Comparison of ENCODE assay signal across 9 mouse cellular contexts in the genomic region with DNA sequence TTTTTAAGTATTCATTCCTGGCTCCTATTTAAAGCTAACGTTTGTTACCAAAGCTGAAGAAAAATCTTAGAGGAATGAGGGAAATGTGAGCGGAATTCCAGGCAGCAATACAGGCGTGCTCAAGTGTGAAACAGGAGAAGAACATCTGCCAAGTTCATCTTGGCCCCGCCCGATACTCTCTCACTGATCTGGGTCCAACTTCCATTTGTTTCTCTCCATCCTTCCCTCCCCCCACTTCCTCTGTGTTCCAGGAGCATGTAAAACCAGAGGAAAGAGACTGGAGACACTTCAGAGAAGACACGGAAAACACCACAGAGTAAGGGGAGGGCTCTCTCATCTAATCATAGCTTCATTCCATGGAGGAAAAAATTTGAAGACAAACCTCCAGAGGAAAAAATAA.
DNase-seq lines count a peak whose midpoint lies in the region; ATAC-seq and TF ChIP-seq lines count a peak whose summit lies in the region.
"Had no signal": no experiment of that assay in that cellular context is flagged by ENCODE, and none has a peak within 500 bp of the region (broad histone marks: within the 10 kb centered on the region; RNA-seq: fewer than 3 reads in every experiment).

No protein-coding gene starts in this region.

- H3K9me3 ChIP-seq in forebrain, embryonic 13.5 days (replicated peaks), result no peaks in the 10 kb centered on the region
- no peaks in the 10 kb centered on the region for H3K9me3 ChIP-seq in forebrain, embryonic 10.5 days
- H3K9me3 ChIP-seq in neural tube, embryonic 15.5 days (replicated peaks), result no peaks in the 10 kb centered on the region

- no peaks in the 10 kb centered on the region for H3K27me3 ChIP-seq in forebrain, embryonic 13.5 days
- H3K27me3 ChIP-seq in forebrain, embryonic 10.5 days (ENCODE audit: poor library complexity, severe bottlenecking), result no peaks in the 10 kb centered on the region
- H3K27me3 ChIP-seq in C2C12 (ENCODE audit: control insufficient read depth, insufficient read depth, insufficient read length), result no peaks in the 10 kb centered on the region
- no peaks in the 10 kb centered on the region for H3K27me3 ChIP-seq in neural tube, embryonic 15.5 days (replicated peaks)

- H3K4me2 ChIP-seq in forebrain, embryonic 13.5 days, result no peak overlapping the region
- H3K4me2 ChIP-seq in neural tube, embryonic 15.5 days, result no peak overlapping the region

- 62% methylated on average over 6 of the region's 6 CpGs for WGBS in forebrain, embryonic 13.5 days
- WGBS in forebrain, embryonic 10.5 days, result 82% methylated on average over 6 of the region's 6 CpGs
- WGBS in neural tube, embryonic 15.5 days, result 74% methylated on average over 6 of the region's 6 CpGs

- DNase-seq in forebrain, embryonic 10.5 days (ENCODE audit: extremely low spot score, low spot score), result no peak
- DNase-seq in heart, adult 9 months (ENCODE audit: low spot score in 2 of 2), result peak; percentile 39 to 43
- peak; percentile 19 for DNase-seq in left cerebral cortex, postnatal 4 days
- no peak for DNase-seq in adrenal gland, adult 18-20 months (ENCODE audit: low spot score in 2 of 2)
- no peak for DNase-seq in layer of hippocampus, adult 9-11 months

- no peak overlapping the region for H3ac ChIP-seq in C2C12 (ENCODE audit: control insufficient read depth, insufficient read length, low read depth)

- H3K27ac ChIP-seq in forebrain, embryonic 13.5 days, result no peak overlapping the region; the same call in 1 of the 2 replicates
- no peak overlapping the region for H3K27ac ChIP-seq in forebrain, embryonic 10.5 days
- H3K27ac ChIP-seq in neural tube, embryonic 15.5 days (replicated peaks), result no peak overlapping the region
- H3K27ac ChIP-seq: layer of hippocampus, adult 2 months had no signal

- H3K79me3 ChIP-seq in C2C12 (ENCODE audit: low read depth), result no peaks in the 10 kb centered on the region

- no peak overlapping the region for H3K9ac ChIP-seq in forebrain, embryonic 13.5 days
- no peak overlapping the region for H3K9ac ChIP-seq in neural tube, embryonic 15.5 days (replicated peaks)

- no peak overlapping the region for H3K4me3 ChIP-seq in forebrain, embryonic 13.5 days
- no peak overlapping the region for H3K4me3 ChIP-seq in forebrain, embryonic 10.5 days
- H3K4me3 ChIP-seq in C2C12 (ENCODE audit: insufficient read depth, poor library complexity, severe bottlenecking), result no peak overlapping the region
- H3K4me3 ChIP-seq in neural tube, embryonic 15.5 days (replicated peaks), result no peak overlapping the region
- H3K4me3 ChIP-seq: layer of hippocampus, adult 2 months had no signal

- H3K79me2 ChIP-seq in C2C12 (ENCODE audit: control insufficient read depth, insufficient read depth), result no peaks in the 10 kb centered on the region

- TF ChIP-seq CTCF in C2C12 (IDR thresholded peaks at IDR 0.05; ENCODE audit: control insufficient read depth, insufficient read depth, insufficient read length), result no peak

- peak; percentile 55; the same call in 1 of the 2 replicates for ATAC-seq in forebrain, embryonic 13.5 days
- no peak for ATAC-seq in neural tube, embryonic 15.5 days (ENCODE audit: low FRiP score)

- H3K4me1 ChIP-seq in forebrain, embryonic 13.5 days, result peaks cover 10% of the 10 kb centered on the region
- peaks cover 14% of the 10 kb centered on the region; the same call in 1 of the 2 replicates for H3K4me1 ChIP-seq in forebrain, embryonic 10.5 days
- H3K4me1 ChIP-seq in neural tube, embryonic 15.5 days, result no peaks in the 10 kb centered on the region

- intact Hi-C loops in left cerebral cortex, postnatal 4 days (cut with DNase I), result no loop called here

- H3K36me3 ChIP-seq in forebrain, embryonic 13.5 days (ENCODE audit: poor library complexity, severe bottlenecking), result no peaks in the 10 kb centered on the region; the same call in 1 of the 2 replicates
- no peaks in the 10 kb centered on the region for H3K36me3 ChIP-seq in forebrain, embryonic 10.5 days (replicated peaks)
- peaks cover 3% of the 10 kb centered on the region for H3K36me3 ChIP-seq in C2C12 (ENCODE audit: control insufficient read depth, insufficient read depth)
- no peaks in the 10 kb centered on the region for H3K36me3 ChIP-seq in neural tube, embryonic 15.5 days

TF ChIP-seq in C2C12, 6 proteins besides CTCF, POLR2A, EP300 and RAD21:
- TF ChIP-seq FOSL1 (IDR thresholded peaks at IDR 0.05; ENCODE audit: insufficient read depth, low read length, poor library complexity, severe bottlenecking), result no peak
- TF ChIP-seq USF1 (IDR thresholded peaks at IDR 0.05; ENCODE audit: low read depth), result no peak
- TF ChIP-seq MYOD1 (IDR thresholded peaks at IDR 0.05; ENCODE audit: control insufficient read depth, insufficient read length, low read depth), result peak; percentile 46
- no peak for TF ChIP-seq MYOG (IDR thresholded peaks at IDR 0.05; ENCODE audit: control insufficient read depth, extremely low read depth, insufficient read length)

Comparison
In these comparisons a context has a peak if more than half of its experiments do, and no peak if none do; other contexts are left out.
1. DNase-seq: peak in heart, adult 9 months (2 of 2) and left cerebral cortex, postnatal 4 days (single experiment); none in forebrain, embryonic 10.5 days (single experiment), adrenal gland, adult 18-20 months (0 of 2) and layer of hippocampus, adult 9-11 months (single experiment).